Mouse (Mus musculus) WW6 (cell line): ENCODE measurements around the gene Ctu1.
"Not testable (repeated sequence)": the region's sequence is repeated elsewhere in the genome, so short reads cannot be mapped to it uniquely, and the experiment has no call there.

Experiments used
- DNase-seq: peaks from one replicate; pipeline ENCODE4 v3.0.0-alpha.2; 2013; ENCODE audit warnings: low read depth, low spot score

Ctu1 gene

GRCm38 (mm10) chr7:43671809-43672580 is at the start of gene Ctu1:
TSS of gene Ctu1 (plus strand) at chr7:43672016.
- peak; percentile 58 for DNase-seq

- no peak for DNase-seq
These were observed 48.9 kb upstream of the Ctu1 start for GRCm38 (mm10) chr7:43622927-43623326.

- DNase-seq, result no peak
These were observed 48.0 kb upstream of the Ctu1 start for GRCm38 (mm10) chr7:43623819-43624218.

- no peak for DNase-seq
These were observed 46.8 kb upstream of the Ctu1 start for GRCm38 (mm10) chr7:43625065-43625464.

- no peak for DNase-seq
These were observed 45.9 kb upstream of the Ctu1 start for GRCm38 (mm10) chr7:43625794-43626422.

- no peak for DNase-seq
These were observed 37.9 kb upstream of the Ctu1 start for GRCm38 (mm10) chr7:43633940-43634339.

- DNase-seq, result no peak
These were observed 37.3 kb upstream of the Ctu1 start, which contains the start of gene Ceacam18 for GRCm38 (mm10) chr7:43634500-43634899. TSS of gene Ceacam18 (plus strand) at chr7:43634707.

GRCm38 (mm10) chr7:43636194-43636593 is 35.6 kb upstream of the Ctu1 start:
- DNase-seq, result no peak

GRCm38 (mm10) chr7:43637118-43637517 is 34.7 kb upstream of the Ctu1 start:
- no peak for DNase-seq

- no peak for DNase-seq
These were observed 29.2 kb upstream of the Ctu1 start for GRCm38 (mm10) chr7:43642587-43642986.

GRCm38 (mm10) chr7:43643046-43643652 is 28.7 kb upstream of the Ctu1 start:
- no peak for DNase-seq

- DNase-seq, result no peak
These were observed 19.1 kb upstream of the Ctu1 start for GRCm38 (mm10) chr7:43652683-43653082.

GRCm38 (mm10) chr7:43654519-43654918 is 17.3 kb upstream of the Ctu1 start:
- no peak for DNase-seq

- DNase-seq, result no peak
These were observed 15.6 kb upstream of the Ctu1 start for GRCm38 (mm10) chr7:43656232-43656631.

- DNase-seq, result no peak
These were observed 11.8 kb upstream of the Ctu1 start, which contains the start of gene Siglece for GRCm38 (mm10) chr7:43660002-43660401. TSS of gene Siglece (minus strand) at chr7:43660161.

GRCm38 (mm10) chr7:43662804-43663203 is 9.0 kb upstream of the Ctu1 start:
- DNase-seq, result no peak

GRCm38 (mm10) chr7:43667221-43667620 is 4.6 kb upstream of the Ctu1 start:
- not testable (repeated sequence) for DNase-seq

GRCm38 (mm10) chr7:43668582-43668981 is 3.2 kb upstream of the Ctu1 start:
- DNase-seq, result no peak

- no peak for DNase-seq
These were observed 580 bp upstream of the Ctu1 start for GRCm38 (mm10) chr7:43671064-43671808.

GRCm38 (mm10) chr7:43672581-43673260 is 905 bp downstream of the Ctu1 start:
- DNase-seq, result no peak

GRCm38 (mm10) chr7:43675091-43675490 is 3.3 kb downstream of the Ctu1 start:
- no peak for DNase-seq
